Mouse (Mus musculus): Measurements from ENCODE around the gene 4933424G06Rik. TPM values are rescaled to one million over a fixed set of nuclear protein-coding genes. Genes with fewer than 3 reads are reported as not detected.

4933424G06Rik gene
- polyA plus RNA-seq, 1 experiment from 2014 or later, result not detected

DNA sequence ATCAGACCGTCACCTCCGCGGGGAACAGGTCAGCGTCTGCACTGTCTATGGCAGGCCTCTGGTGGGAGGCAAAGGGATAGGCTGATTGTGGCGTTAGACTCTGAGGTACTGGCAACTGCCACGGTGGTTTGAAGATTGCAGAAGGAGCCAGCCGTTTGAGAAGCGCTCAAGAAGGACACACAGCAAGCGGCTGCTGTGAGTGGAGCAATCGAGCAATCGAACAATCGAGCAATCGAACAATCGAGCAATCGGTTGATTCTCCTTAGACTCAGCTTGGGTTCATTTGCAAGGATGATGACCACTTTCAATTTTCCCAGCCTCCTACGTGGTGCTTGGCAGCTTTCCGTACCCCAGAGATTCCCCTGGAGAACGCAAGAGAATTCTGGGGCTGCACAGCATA, 49.1 kb downstream of the 4933424G06Rik start:
- H3K36me3 ChIP-seq (ENCODE audit: control insufficient read depth, insufficient read depth, low read length), result no peaks in the 10 kb centered on the region
- ATAC-seq, result no peak
- no peaks in the 10 kb centered on the region for H3K27me3 ChIP-seq (replicated peaks; ENCODE audit: control insufficient read depth, insufficient read depth, low read length)
- no peaks in the 10 kb centered on the region for H3K9me3 ChIP-seq (replicated peaks; ENCODE audit: control insufficient read depth, low read length)
- H3K27ac ChIP-seq (ENCODE audit: low read depth, low read length), result no peak overlapping the region
- H3K4me1 ChIP-seq (ENCODE audit: control insufficient read depth, insufficient read depth, low read length), result no peaks in the 10 kb centered on the region
- no peak overlapping the region for H3K4me2 ChIP-seq (ENCODE audit: low read length)
- H3K9ac ChIP-seq (ENCODE audit: low read length), result no peak overlapping the region
- no peak for DNase-seq (ENCODE audit: low spot score)
- H3K4me3 ChIP-seq (ENCODE audit: low read depth, low read length), result no peak overlapping the region
- whole genome bisulfite sequencing, result 89% methylated on average over 18 of the region's 18 CpGs

DNA sequence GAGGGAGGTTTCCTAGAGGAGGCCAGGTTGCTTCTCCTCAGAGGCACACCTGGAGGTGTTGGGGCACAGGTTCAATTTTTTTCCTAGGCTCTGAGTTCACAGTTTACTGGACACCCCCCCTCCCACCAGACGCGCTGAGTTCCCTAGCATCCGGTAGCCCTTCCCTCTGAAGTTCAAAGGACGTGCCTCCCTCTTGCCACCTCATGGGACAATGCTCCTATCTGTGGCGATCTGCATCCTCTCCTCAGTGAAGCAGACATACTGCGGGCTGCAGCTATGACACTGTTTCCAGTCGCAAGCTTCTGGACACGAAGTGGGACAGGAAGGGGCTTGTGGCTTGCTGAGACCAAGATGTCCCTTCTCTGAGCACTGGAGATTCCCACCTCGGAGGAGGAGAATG, 50.5 kb downstream of the 4933424G06Rik start:
- 92% methylated on average over 9 of the region's 9 CpGs for WGBS
- H3K27ac ChIP-seq (ENCODE audit: low read depth, low read length), result no peak overlapping the region
- no peaks in the 10 kb centered on the region for H3K4me1 ChIP-seq (ENCODE audit: control insufficient read depth, insufficient read depth, low read length)

DNA sequence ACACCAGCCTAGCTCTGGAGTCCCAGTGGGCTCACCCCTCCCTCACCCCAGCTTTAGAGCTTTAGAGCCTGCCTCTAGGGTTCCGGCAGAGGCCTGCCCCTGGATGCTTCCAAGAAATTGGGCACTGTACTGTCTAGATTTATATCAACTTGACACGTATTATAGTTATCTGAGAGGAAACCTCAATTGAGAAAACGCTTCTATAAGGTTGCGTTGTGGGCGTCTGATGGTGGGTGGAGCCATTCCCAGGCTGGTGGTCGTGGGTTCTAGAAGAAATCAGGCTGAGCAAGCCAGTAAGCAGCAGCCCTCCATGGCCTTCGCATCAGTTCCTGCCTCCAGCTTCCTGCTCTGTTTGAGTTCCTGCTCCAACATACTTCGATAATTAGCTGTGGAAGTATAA, 51.1 kb downstream of the 4933424G06Rik start:
- Histone ChIP-seq H3K27me3 (replicated peaks; ENCODE audit: control insufficient read depth, insufficient read depth, low read length) (no peaks in the 10 kb centered on the region), H3K4me2 (ENCODE audit: low read length) (no peak overlapping the region), H3K36me3 (ENCODE audit: control insufficient read depth, insufficient read depth, low read length) (no peaks in the 10 kb centered on the region), H3K27ac (ENCODE audit: low read depth, low read length) (no peak overlapping the region), H3K9ac (ENCODE audit: low read length) (no peak overlapping the region), H3K4me1 (ENCODE audit: control insufficient read depth, insufficient read depth, low read length) (no peaks in the 10 kb centered on the region), H3K9me3 (replicated peaks; ENCODE audit: control insufficient read depth, low read length) (no peaks in the 10 kb centered on the region), H3K4me3 (ENCODE audit: low read depth, low read length) (no peak overlapping the region)
- ATAC-seq (no peak), DNase-seq (ENCODE audit: low spot score) (no peak)
- 87% methylated on average over 8 of the region's 8 CpGs for WGBS

More for the DNA sequence above, 50.5 kb downstream of the 4933424G06Rik start:
- Histone ChIP-seq H3K9me3 (replicated peaks; ENCODE audit: control insufficient read depth, low read length) (no peaks in the 10 kb centered on the region), H3K27me3 (replicated peaks; ENCODE audit: control insufficient read depth, insufficient read depth, low read length) (no peaks in the 10 kb centered on the region), H3K36me3 (ENCODE audit: control insufficient read depth, insufficient read depth, low read length) (no peaks in the 10 kb centered on the region), H3K4me2 (ENCODE audit: low read length) (no peak overlapping the region), H3K9ac (ENCODE audit: low read length) (no peak overlapping the region), H3K4me3 (ENCODE audit: low read depth, low read length) (no peak overlapping the region)
- ATAC-seq (no peak), DNase-seq (ENCODE audit: low spot score) (no peak)

DNA sequence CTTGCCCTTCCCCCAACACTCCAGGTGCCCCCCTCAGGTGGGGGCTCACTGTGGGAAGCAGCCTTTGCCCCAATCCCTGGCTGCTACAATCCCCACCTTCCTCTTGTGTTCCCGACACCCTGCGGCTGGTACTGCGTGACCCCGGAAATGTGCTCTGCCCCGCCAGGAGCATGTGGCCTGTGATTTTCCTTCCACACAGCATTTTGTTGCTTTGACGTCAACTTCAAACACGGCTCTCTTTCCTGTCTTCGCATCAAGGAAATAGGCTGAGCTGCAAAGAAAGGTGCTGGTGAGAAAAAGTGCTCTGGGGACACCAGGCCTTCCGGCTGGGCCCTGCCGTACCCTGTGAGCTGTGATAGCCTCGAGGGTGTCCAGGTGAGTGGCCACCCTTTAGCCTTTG, 51.6 kb downstream of the 4933424G06Rik start, which contains the start of gene Zap70:
Gene Zap70 (plus strand): TSS at position 231 of the 400 bp plus-strand sequence.
- WGBS, result 90% methylated on average over 11 of the region's 11 CpGs
- no peak within 1 kb of the TSS for H3K9ac ChIP-seq (ENCODE audit: low read length)
- no peaks in the 10 kb centered on the region for H3K27me3 ChIP-seq (replicated peaks; ENCODE audit: control insufficient read depth, insufficient read depth, low read length)
- H3K4me3 ChIP-seq (ENCODE audit: low read depth, low read length), result no peak within 1 kb of the TSS
- H3K4me2 ChIP-seq (ENCODE audit: low read length), result no peak within 1 kb of the TSS
- H3K27ac ChIP-seq (ENCODE audit: low read depth, low read length), result no peak within 1 kb of the TSS
- no peaks in the 10 kb centered on the region for H3K4me1 ChIP-seq (ENCODE audit: control insufficient read depth, insufficient read depth, low read length)
- no peaks in the 10 kb centered on the region for H3K36me3 ChIP-seq (ENCODE audit: control insufficient read depth, insufficient read depth, low read length)
- ATAC-seq (no peak), DNase-seq (ENCODE audit: low spot score) (no peak)
- no peaks in the 10 kb centered on the region for H3K9me3 ChIP-seq (replicated peaks; ENCODE audit: control insufficient read depth, low read length)

DNA sequence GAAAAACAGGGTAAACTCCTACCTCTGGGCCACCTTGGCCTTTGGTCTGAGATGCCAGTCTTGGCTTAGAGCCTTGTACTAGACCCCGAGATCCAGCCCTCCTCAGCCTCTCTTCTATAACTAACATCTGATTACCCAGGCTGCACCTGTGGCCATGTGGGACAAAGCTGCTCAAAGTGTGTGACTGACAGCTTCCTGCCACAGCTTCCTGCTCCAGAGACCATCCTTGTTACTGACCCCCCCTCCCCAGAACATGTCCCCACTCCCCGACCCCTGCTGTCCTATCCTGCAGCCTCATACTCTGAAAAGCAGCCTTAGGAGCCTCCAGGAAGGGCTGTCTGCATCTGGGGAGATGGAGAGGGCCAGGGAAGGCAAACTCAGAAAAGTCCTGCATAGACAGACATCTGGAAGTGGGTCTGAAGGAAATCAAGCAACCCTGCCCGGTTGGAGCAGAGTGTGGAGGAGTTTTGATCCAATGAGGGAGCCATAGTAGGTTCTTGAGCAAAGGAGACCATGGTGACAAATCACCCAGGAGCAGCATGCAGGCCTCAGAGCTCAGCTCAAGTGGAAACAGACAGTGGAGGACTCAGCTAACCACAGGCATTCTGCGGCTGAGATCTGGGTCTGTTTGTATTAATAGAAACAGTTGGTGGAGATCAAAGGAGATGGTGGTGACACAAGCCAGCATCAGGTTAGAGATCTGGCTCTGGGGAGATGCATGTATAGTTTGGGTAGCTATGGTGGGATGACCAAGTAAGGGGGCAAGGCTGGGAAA, 56.7 kb downstream of the 4933424G06Rik start:
- ATAC-seq (no peak), DNase-seq (ENCODE audit: low spot score) (no peak)
- Histone ChIP-seq H3K27me3 (replicated peaks; ENCODE audit: control insufficient read depth, insufficient read depth, low read length) (no peaks in the 10 kb centered on the region), H3K4me3 (ENCODE audit: low read depth, low read length) (no peak overlapping the region), H3K4me2 (ENCODE audit: low read length) (no peak overlapping the region), H3K9me3 (replicated peaks; ENCODE audit: control insufficient read depth, low read length) (no peaks in the 10 kb centered on the region), H3K27ac (ENCODE audit: low read depth, low read length) (no peak overlapping the region), H3K36me3 (ENCODE audit: control insufficient read depth, insufficient read depth, low read length) (no peaks in the 10 kb centered on the region), H3K9ac (ENCODE audit: low read length) (no peak overlapping the region), H3K4me1 (ENCODE audit: control insufficient read depth, insufficient read depth, low read length) (0 out of 2 replicates have a peak, but pooled peaks cover 3% of the 10 kb centered on the region)
- WGBS, result 75% methylated on average over 4 of the region's 4 CpGs

DNA sequence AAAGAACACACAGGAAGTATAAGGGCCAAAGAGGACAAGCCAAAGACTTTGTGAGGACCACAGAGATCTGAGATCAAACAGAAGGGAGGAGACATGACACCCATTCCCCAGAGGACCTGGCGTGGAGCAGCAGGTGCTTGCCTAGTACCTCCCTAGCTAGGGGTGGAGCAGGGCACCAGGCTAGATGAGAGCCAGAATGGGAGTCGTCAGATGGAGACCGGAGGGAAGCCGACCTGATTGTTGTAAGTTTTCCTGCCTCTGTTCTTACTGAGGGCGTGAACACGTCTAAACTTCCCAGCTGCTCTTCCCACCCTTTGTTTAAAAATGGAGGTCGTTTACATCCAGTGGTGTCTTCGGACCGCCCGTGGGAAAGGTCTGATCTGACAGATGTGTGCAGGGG, 57.4 kb downstream of the 4933424G06Rik start:
- H3K4me2 ChIP-seq (ENCODE audit: low read length), result no peak overlapping the region
- 53% methylated on average over 10 of the region's 10 CpGs for WGBS
- ATAC-seq (no peak), DNase-seq (ENCODE audit: low spot score) (no peak)
- H3K9me3 ChIP-seq (replicated peaks; ENCODE audit: control insufficient read depth, low read length), result no peaks in the 10 kb centered on the region
- no peak overlapping the region for H3K4me3 ChIP-seq (ENCODE audit: low read depth, low read length)
- H3K27me3 ChIP-seq (replicated peaks; ENCODE audit: control insufficient read depth, insufficient read depth, low read length), result no peaks in the 10 kb centered on the region
- H3K9ac ChIP-seq (ENCODE audit: low read length), result no peak overlapping the region
- H3K27ac ChIP-seq (ENCODE audit: low read depth, low read length), result no peak overlapping the region
- H3K4me1 ChIP-seq (ENCODE audit: control insufficient read depth, insufficient read depth, low read length), result 0 out of 2 replicates have a peak, but pooled peaks cover 3% of the 10 kb centered on the region
- no peaks in the 10 kb centered on the region for H3K36me3 ChIP-seq (ENCODE audit: control insufficient read depth, insufficient read depth, low read length)

DNA sequence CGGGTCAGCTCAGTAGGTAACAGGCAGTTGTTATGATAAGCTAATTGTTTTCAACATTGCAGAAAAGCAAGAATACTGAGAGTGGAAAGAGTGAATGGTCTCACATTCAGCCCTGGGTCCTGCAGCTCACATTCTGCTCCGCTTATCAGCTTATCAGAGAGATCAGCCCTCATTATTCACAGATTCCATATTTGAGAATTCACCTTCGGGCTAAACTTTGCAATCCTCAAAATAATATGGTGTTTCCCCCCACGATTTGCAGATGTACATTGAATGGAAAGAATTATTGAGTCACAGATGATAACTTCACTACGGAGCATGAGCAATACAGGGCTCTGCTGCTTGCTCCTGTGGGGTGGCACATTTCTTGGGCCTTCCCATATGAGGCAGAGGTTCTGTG, 58.8 kb downstream of the 4933424G06Rik start:
- Histone ChIP-seq H3K9me3 (replicated peaks; ENCODE audit: control insufficient read depth, low read length) (no peaks in the 10 kb centered on the region), H3K4me2 (ENCODE audit: low read length) (no peak overlapping the region), H3K4me3 (ENCODE audit: low read depth, low read length) (no peak overlapping the region), H3K9ac (ENCODE audit: low read length) (no peak overlapping the region), H3K27me3 (replicated peaks; ENCODE audit: control insufficient read depth, insufficient read depth, low read length) (no peaks in the 10 kb centered on the region), H3K27ac (ENCODE audit: low read depth, low read length) (no peak overlapping the region; the same call in 1 of the 2 replicates), H3K4me1 (ENCODE audit: control insufficient read depth, insufficient read depth, low read length) (0 out of 2 replicates have a peak, but pooled peaks cover 3% of the 10 kb centered on the region), H3K36me3 (ENCODE audit: control insufficient read depth, insufficient read depth, low read length) (no peaks in the 10 kb centered on the region)
- WGBS, result 84% methylated on average over 5 of the region's 5 CpGs
- DNase-seq (ENCODE audit: low spot score) (no peak), ATAC-seq (no peak)

DNA sequence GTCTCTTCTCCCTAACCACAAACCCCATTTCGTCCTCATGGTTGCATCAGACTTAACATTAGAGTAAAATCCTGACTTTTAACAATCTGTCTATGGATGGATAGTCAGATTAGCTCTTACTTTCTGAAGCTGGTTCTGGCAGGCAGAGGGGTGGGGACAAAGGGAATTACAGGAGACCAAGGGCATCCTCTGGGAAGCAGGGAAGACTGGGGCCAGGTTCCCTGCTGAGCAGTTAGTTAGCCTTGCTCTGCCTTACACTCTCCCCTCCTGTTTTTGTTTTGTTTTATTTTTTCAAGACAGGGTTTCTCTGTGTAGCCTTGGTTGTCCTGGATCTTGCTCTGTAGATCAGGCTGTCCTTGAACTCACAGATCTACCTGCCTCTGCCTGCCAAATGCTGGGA, 60.0 kb downstream of the 4933424G06Rik start:
- no peak overlapping the region for H3K4me3 ChIP-seq (ENCODE audit: low read depth, low read length)
- no peaks in the 10 kb centered on the region for H3K27me3 ChIP-seq (replicated peaks; ENCODE audit: control insufficient read depth, insufficient read depth, low read length)
- DNase-seq (ENCODE audit: low spot score) (no peak), ATAC-seq (no peak)
- H3K4me1 ChIP-seq (ENCODE audit: control insufficient read depth, insufficient read depth, low read length), result 0 out of 2 replicates have a peak, but pooled peaks cover 3% of the 10 kb centered on the region
- H3K9me3 ChIP-seq (replicated peaks; ENCODE audit: control insufficient read depth, low read length), result no peaks in the 10 kb centered on the region
- H3K36me3 ChIP-seq (ENCODE audit: control insufficient read depth, insufficient read depth, low read length), result no peaks in the 10 kb centered on the region
- WGBS, result 73% methylated on average over 1 of the region's 1 CpGs
- H3K27ac ChIP-seq (ENCODE audit: low read depth, low read length), result no peak overlapping the region
- H3K9ac ChIP-seq (ENCODE audit: low read length), result no peak overlapping the region
- no peak overlapping the region for H3K4me2 ChIP-seq (ENCODE audit: low read length)

DNA sequence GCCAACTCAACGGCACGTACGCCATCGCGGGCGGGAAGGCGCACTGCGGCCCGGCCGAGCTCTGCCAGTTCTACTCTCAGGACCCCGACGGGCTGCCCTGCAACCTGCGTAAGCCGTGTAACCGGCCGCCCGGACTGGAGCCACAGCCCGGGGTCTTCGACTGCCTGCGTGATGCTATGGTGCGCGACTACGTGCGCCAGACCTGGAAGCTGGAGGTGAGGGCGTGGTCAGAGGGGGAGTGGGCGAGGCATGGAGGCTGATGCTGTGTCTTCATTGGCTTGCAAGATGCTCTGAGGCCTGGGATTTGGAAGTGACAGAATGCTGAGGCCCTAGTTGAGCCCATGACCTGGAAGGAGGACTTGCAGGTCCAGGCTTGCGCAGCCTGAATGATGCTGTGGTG, 61.0 kb downstream of the 4933424G06Rik start:
- ATAC-seq (no peak), DNase-seq (ENCODE audit: low spot score) (no peak)
- no peak overlapping the region for H3K27ac ChIP-seq (ENCODE audit: low read depth, low read length)
- peak overlapping the region; percentile 42 for H3K4me2 ChIP-seq (ENCODE audit: low read length)
- no peaks in the 10 kb centered on the region for H3K36me3 ChIP-seq (ENCODE audit: control insufficient read depth, insufficient read depth, low read length)
- no peaks in the 10 kb centered on the region for H3K9me3 ChIP-seq (replicated peaks; ENCODE audit: control insufficient read depth, low read length)
- no peak overlapping the region for H3K9ac ChIP-seq (ENCODE audit: low read length)
- no peak overlapping the region for H3K4me3 ChIP-seq (ENCODE audit: low read depth, low read length)
- no peaks in the 10 kb centered on the region for H3K27me3 ChIP-seq (replicated peaks; ENCODE audit: control insufficient read depth, insufficient read depth, low read length)
- 17% methylated on average over 27 of the region's 27 CpGs for WGBS
- H3K4me1 ChIP-seq (ENCODE audit: control insufficient read depth, insufficient read depth, low read length), result 0 out of 2 replicates have a peak, but pooled peaks cover 3% of the 10 kb centered on the region

Measured in forebrain, embryonic 14.5 days (tissue).